Mouse (Mus musculus) gastrocnemius, postnatal 4 days (tissue): ENCODE results near the gene Samt3. TPM values are rescaled to one million over a fixed set of nuclear protein-coding genes. Genes with fewer than 3 reads are reported as not detected.

Experiments
- DNase-seq, 2 experiments: peaks; one replicate each; pipeline ENCODE4 v3.0.0; 2021 to 2022; ENCODE audit warnings: low spot score in 2 of 2, mixed read lengths in 2 of 2
- long read RNA-seq, 2 experiments: library from polyadenylated mRNA; stranded (forward); transcript quantifications; one replicate each; pipeline ENCODE4 v2.0.0; 2021
- total RNA-seq, 2 experiments: library from RNA; stranded (reverse); gene quantifications; 2 replicates each; pipeline ENCODE4 v1.2.3; 2021

Samt3 gene
- total RNA-seq, result not detected
- long read RNA-seq, experiment 1, result 0 reads
- long read RNA-seq, experiment 2, result 0 reads

GRCm38 (mm10) chrX:86043899-86044298 is at the start of gene Samt3:
Gene Samt3 (plus strand): TSS chrX:86044199.
- DNase-seq, result no peak

- DNase-seq, result no peak
Observed at GRCm38 (mm10) chrX:86016591-86016990, 27.4 kb upstream of the Samt3 start.

GRCm38 (mm10) chrX:86088672-86089071 is 44.7 kb downstream of the Samt3 start:
- DNase-seq, result no peak

Other genes starting within 250 kb of the Samt3 start
- under 1 TPM; 0.12 to 0.16 TPM for gene 5430427O19Rik, start 173.8 kb upstream of the Samt3 start, total RNA-seq
- gene Nr0b1, start 147.6 kb downstream of the Samt3 start, total RNA-seq, result not detected